Mouse (Mus musculus) neutrophil, adult 5-6 weeks (primary cell): ENCODE measurements around the gene Tmem270. TPM values are rescaled to one million over a fixed set of nuclear protein-coding genes. Genes with fewer than 3 reads are reported as not detected.

ENCODE experiments used
- ATAC-seq: fragments of 151-379, 151-347 bp; 2 replicates; pipeline ENCODE4 v1.8.0; 2017; ENCODE audit warnings: mild to moderate bottlenecking, moderate TSS enrichment; ENCODE audit not compliant: insufficient number of reproducible peaks, poor library complexity, low FRiP score, severe bottlenecking; ENCODE audit errors: extremely low read depth
- total RNA-seq: library from RNA; stranded (forward); fragments of 200-1000 nt; gene quantifications from 2 replicates; pipeline ENCODE4 v1.2.3, GENCODE M21; 2017

The Tmem270 gene
- total RNA-seq, 1 experiment from 2014 or later = not detected

- no peak for ATAC-seq
Observed at GRCm38 (mm10) chr5:134892717-134893116, 13.8 kb downstream of the Tmem270 start.

- no peak for ATAC-seq
Observed at GRCm38 (mm10) chr5:134891552-134891951, 15.0 kb downstream of the Tmem270 start.

- no peak for ATAC-seq
Observed at GRCm38 (mm10) chr5:134890601-134891054, 15.9 kb downstream of the Tmem270 start.

DNA sequence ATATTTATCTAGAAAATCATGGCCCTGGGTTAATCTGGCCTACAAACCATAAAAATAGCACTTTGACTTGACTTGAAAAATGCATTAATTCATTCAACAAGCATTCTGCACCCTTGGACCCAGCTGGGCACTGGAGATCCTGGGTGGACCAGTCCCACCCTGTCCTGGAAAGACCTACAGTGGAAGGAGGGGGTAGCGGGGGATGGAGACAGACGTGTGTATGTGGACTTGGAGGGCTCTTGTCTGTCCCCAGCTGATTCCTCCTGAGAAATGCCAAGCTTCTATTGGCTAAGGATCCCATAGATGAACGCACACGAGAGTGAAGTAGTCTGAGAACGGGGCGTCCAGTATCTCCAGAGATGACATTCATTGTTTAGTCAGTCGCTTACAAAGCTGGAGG, 18.0 kb downstream of the Tmem270 start:
- no peak for ATAC-seq

GRCm38 (mm10) chr5:134887447-134888335, 18.8 kb downstream of the Tmem270 start:
- ATAC-seq = no peak

DNA sequence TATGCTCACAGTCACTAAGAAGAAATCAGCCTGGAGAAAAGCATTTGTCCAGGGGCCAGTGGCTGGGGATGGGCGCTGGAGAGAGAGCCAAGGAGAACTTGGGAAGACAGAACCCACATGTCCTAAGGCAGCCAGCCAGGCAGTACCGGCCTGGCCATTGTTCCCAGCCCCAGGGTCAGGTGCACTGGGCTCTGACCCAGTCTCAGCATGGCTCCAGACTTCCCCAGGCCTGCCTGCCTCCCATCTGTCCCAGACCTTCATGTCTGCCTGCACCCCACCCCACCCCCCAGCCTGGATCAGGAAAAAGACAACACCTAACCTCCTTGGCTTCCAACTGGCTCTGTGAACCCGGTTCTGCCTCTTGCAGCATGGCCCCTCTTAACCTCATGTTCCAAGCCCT, 23.5 kb downstream of the Tmem270 start:
- ATAC-seq = no peak

- ATAC-seq = no peak
Observed at GRCm38 (mm10) chr5:134876801-134877200, 29.7 kb downstream of the Tmem270 start.

GRCm38 (mm10) chr5:134875245-134875644, 31.3 kb downstream of the Tmem270 start:
- ATAC-seq = no peak

- ATAC-seq = no peak
Observed at GRCm38 (mm10) chr5:134873956-134874879, 32.3 kb downstream of the Tmem270 start.

DNA sequence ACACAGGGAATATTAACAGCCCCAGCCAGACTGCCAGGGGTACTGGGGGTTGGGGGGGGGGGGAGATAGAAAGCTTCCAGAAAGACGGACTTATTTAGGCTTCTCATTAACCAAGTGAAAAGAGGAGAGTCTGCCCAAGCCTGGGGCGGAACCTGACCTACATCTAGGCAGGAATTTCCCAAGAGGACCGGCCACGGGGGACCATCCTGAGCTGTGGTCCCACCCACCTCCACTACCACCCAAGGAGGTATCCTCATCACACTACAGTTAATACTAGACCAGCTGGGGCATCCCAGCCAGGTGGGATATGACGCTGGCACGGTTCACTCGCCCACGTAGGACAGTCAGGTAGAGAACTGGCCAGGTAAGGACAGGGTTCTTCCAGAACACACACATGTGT, 33.5 kb downstream of the Tmem270 start:
- 0 out of 2 replicates have a peak, but pooled peaks have one; percentile 7 for ATAC-seq

GRCm38 (mm10) chr5:134872597-134872996, 33.9 kb downstream of the Tmem270 start:
- no peak for ATAC-seq

- ATAC-seq = no peak
Observed at GRCm38 (mm10) chr5:134868506-134868905, 38.0 kb downstream of the Tmem270 start.

DNA sequence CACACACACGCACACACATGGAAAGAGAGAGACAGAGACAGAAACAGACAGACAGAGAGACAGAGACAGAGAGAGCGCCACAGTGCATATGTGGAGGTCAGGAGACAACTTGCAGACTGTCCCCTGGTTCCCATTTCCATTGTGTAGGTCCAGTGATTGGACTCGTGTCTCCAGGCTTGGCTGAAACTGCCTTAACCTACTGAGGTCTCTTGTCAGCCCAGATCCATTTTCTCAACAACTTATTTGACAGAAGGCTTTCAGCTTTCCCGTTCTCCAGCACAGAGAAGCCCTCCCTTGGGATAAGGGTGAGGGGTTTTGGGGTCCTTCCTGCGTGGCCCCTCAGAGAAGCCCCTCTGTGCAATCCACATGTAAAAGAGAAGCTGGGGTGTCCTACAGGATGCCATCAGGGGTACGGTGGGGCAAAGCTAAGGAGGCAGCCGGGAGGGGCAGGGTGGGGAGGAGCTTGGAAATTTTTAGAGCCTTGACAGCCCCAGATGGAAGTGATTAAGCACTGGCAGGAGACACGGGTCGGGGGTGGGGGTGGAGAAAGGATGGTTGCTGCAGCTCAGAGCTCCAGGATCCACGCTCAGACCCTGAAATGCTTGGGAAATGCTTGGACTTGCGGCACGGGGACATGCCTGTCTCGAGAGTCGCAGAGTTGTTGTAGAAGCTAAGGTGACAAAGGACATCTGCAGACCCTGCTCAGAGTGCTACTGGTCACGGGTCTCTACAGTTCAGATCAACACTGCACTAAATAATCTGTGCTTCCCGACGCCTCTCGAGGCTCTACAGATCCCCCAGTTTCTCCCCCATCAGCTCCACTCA, 39.0 kb downstream of the Tmem270 start:
- ATAC-seq = no peak

- no peak for ATAC-seq
Observed at GRCm38 (mm10) chr5:134865158-134865557, 41.4 kb downstream of the Tmem270 start.

GRCm38 (mm10) chr5:134861902-134862497, 44.5 kb downstream of the Tmem270 start:
- ATAC-seq = no peak

- no peak for ATAC-seq
Observed at GRCm38 (mm10) chr5:134859193-134859592, 47.3 kb downstream of the Tmem270 start.

DNA sequence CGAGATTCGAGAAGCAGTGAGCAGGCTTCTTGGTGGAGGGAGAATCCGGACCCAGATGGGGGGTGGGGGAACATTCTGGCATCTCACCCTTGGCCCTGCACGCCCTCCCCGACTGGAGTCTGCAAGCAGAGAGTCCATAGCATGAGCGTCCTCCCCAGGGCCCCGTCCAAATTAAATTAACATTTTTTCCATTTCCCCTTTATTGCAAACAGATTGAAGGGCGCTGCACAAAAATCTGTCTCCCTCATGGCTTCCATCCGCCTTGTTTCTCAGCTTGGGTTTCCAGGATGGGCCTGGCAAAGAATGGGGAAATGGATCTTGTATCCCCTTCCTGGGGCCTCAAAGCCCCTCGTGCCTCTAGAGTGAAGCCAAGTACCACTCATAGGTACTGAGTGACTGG, 48.2 kb downstream of the Tmem270 start:
- ATAC-seq = no peak

- no peak for ATAC-seq
Observed at GRCm38 (mm10) chr5:134852873-134853272, 53.7 kb downstream of the Tmem270 start.
